Mouse (Mus musculus) liver, embryonic 15.5 days (tissue): ENCODE results near the gene Bbs9. TPM values are rescaled to one million over a fixed set of nuclear protein-coding genes. Genes with fewer than 3 reads are reported as not detected.

Experiments used
- ATAC-seq: fragments of 200-750 bp; cut with Nextera tagmentation; 2 replicates; pipeline ENCODE4 v1.8.0; 2017; ENCODE audit warnings: moderate number of reproducible peaks, mild to moderate bottlenecking, moderate library complexity; ENCODE audit not compliant: insufficient read depth
- H3K27ac ChIP-seq: fragments of 300-500 bp; sonication (generic); replicated peaks from 2 replicates; pipeline ENCODE4 v1.5.1; 2015; ENCODE audit warnings: mild to moderate bottlenecking, inconsistent platforms
- H3K27me3 ChIP-seq: fragments of 300-500 bp; sonication (generic); 2 replicates; pipeline ENCODE4 v1.6.1; 2015; ENCODE audit warnings: mild to moderate bottlenecking, inconsistent platforms
- H3K36me3 ChIP-seq: fragments of 300-500 bp; sonication (generic); replicated peaks from 2 replicates; pipeline ENCODE4 v1.6.1; 2015; ENCODE audit warnings: moderate library complexity, mild to moderate bottlenecking, inconsistent platforms
- H3K4me1 ChIP-seq: fragments of 300-500 bp; sonication (generic); replicated peaks from 2 replicates; pipeline ENCODE4 v1.6.1; 2015; ENCODE audit warnings: inconsistent platforms
- H3K4me2 ChIP-seq: fragments of 300-500 bp; sonication (generic); 2 replicates; pipeline ENCODE4 v1.6.1; 2015; ENCODE audit warnings: moderate library complexity, mild to moderate bottlenecking, inconsistent platforms
- H3K4me3 ChIP-seq: fragments of 300-500 bp; sonication (generic); replicated peaks from 2 replicates; pipeline ENCODE4 v1.5.1; 2015; ENCODE audit warnings: mild to moderate bottlenecking, inconsistent platforms
- H3K9ac ChIP-seq: fragments of 300-500 bp; sonication (generic); 2 replicates; pipeline ENCODE4 v1.6.1; 2015; ENCODE audit warnings: moderate library complexity, mild to moderate bottlenecking, inconsistent platforms
- H3K9me3 ChIP-seq: fragments of 300-500 bp; sonication (generic); replicated peaks from 2 replicates; pipeline ENCODE4 v1.6.1; 2016; ENCODE audit warnings: inconsistent platforms
- WGBS: fragments of 180-500 bp; shearing (Covaris S2); methylation state at CpG from one replicate; pipeline ENCODE4 v1.1.7; 2015; ENCODE audit warnings: mixed read lengths; ENCODE audit not compliant: insufficient replicate concordance; 5-methylcytosine and 5-hydroxymethylcytosine counted together
- polyA plus RNA-seq: library from polyadenylated mRNA; unstranded; fragments of >200 nt; fragmentation: Nextera tagmentation; extraction: Ambion mirVana; gene quantifications from 2 replicates; pipeline ENCODE4 v1.2.1, GENCODE M21; 2015

Bbs9 gene
- polyA plus RNA-seq = 2.3 TPM in 2 replicates

DNA sequence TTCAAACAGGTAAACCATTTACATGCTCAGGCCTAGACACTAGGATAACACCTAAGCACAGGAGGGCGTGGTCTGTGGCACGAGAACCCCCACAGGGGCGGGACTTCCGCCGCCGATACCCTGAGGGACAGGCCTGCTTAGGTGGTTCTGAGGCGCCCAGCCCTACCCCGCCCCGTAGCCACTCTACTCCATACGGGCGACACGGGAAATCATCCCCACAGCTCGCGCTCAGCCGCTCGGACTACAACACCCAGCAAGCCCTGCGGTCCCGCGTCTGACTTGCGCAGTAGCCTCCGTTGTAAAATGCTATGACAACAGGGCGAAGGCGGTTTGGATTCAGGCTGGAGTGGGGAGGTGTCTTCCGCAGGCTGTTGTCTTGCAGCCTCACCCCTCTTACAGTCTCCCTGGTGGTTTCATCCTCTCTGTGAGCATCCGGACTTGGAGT lies at the start of gene Bbs9:
Gene Bbs9 (plus strand): TSS at position 292 of the 445 bp plus-strand sequence.
- ATAC-seq = peak; percentile 100
- WGBS = under 1% methylated on average over 25 of the region's 25 CpGs
- peaks cover 20% of the 10 kb centered on the region for H3K4me1 ChIP-seq
- H3K9me3 ChIP-seq = no peaks in the 10 kb centered on the region
- no peaks in the 10 kb centered on the region for H3K36me3 ChIP-seq
- H3K27me3 ChIP-seq = no peaks in the 10 kb centered on the region
- H3K4me3 ChIP-seq = peak within 1 kb of the TSS; percentile 61
- H3K4me2 ChIP-seq = peak within 1 kb of the TSS; percentile 87
- H3K9ac ChIP-seq = peak within 1 kb of the TSS; percentile 46
- H3K27ac ChIP-seq = peak within 1 kb of the TSS; percentile 63

- Histone ChIP-seq H3K27ac (no peak overlapping the region), H3K4me1 (peaks cover 32% of the 10 kb centered on the region), H3K36me3 (no peaks in the 10 kb centered on the region), H3K27me3 (no peaks in the 10 kb centered on the region), H3K9me3 (no peaks in the 10 kb centered on the region), H3K9ac (no peak overlapping the region), H3K4me3 (no peak overlapping the region), H3K4me2 (no peak overlapping the region; the same call in 1 of the 2 replicates)
- ATAC-seq = 0 out of 2 replicates have a peak, but pooled peaks have one; percentile 37
- WGBS = 28% methylated on average over 2 of the region's 4 CpGs
These were observed 47.4 kb upstream of the Bbs9 start for GRCm38 (mm10) chr9:22428028-22428665.

GRCm38 (mm10) chr9:22428666-22429410 lies 46.7 kb upstream of the Bbs9 start:
- Histone ChIP-seq H3K9me3 (no peaks in the 10 kb centered on the region), H3K4me3 (no peak overlapping the region), H3K27me3 (no peaks in the 10 kb centered on the region), H3K36me3 (no peaks in the 10 kb centered on the region), H3K27ac (no peak overlapping the region), H3K4me1 (peaks cover 32% of the 10 kb centered on the region), H3K4me2 (no peak overlapping the region), H3K9ac (no peak overlapping the region)
- no peak for ATAC-seq
- WGBS = 67% methylated on average over 14 of the region's 14 CpGs

GRCm38 (mm10) chr9:22429533-22430241 lies 45.8 kb upstream of the Bbs9 start:
- no peaks in the 10 kb centered on the region for H3K27me3 ChIP-seq
- H3K4me3 ChIP-seq = no peak overlapping the region
- no peak overlapping the region for H3K27ac ChIP-seq
- no peak overlapping the region for H3K9ac ChIP-seq
- H3K4me1 ChIP-seq = peaks cover 27% of the 10 kb centered on the region
- no peaks in the 10 kb centered on the region for H3K36me3 ChIP-seq
- WGBS = 40% methylated on average over 15 of the region's 15 CpGs
- H3K9me3 ChIP-seq = no peaks in the 10 kb centered on the region
- no peak for ATAC-seq
- H3K4me2 ChIP-seq = peak overlapping the region; percentile 36

DNA sequence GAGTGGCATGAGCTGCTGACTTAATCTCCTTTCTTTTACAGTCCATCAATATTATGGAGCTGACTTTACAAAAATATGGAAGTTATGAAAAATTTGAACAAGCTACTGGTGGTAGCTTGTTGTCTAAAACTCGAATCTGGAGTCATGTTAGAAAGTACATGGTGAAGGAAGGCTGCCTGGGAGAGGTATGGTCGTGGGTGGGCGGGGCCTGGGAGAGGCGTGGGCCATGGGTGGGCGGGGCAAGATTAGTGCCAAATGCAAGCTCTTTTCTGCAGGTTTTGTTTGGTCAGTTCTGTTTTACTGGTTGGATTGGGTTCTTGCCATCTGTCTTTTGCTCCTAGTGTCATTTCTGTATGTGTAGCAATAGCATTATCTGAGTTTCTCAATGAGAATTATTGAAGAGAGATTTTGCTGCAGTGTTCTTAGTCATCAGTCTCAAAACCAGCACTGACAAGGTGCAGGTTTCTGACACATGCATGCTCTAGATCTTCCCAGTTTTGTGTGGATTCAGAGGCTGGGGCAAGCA lies 45.1 kb upstream of the Bbs9 start:
- H3K27ac ChIP-seq = no peak overlapping the region
- 13% methylated on average over 5 of the region's 5 CpGs for WGBS
- H3K9ac ChIP-seq = no peak overlapping the region
- H3K4me3 ChIP-seq = no peak overlapping the region
- ATAC-seq = no peak
- H3K9me3 ChIP-seq = no peaks in the 10 kb centered on the region
- peak overlapping the region; percentile 36 for H3K4me2 ChIP-seq
- no peaks in the 10 kb centered on the region for H3K27me3 ChIP-seq
- no peaks in the 10 kb centered on the region for H3K36me3 ChIP-seq
- H3K4me1 ChIP-seq = peaks cover 24% of the 10 kb centered on the region

DNA sequence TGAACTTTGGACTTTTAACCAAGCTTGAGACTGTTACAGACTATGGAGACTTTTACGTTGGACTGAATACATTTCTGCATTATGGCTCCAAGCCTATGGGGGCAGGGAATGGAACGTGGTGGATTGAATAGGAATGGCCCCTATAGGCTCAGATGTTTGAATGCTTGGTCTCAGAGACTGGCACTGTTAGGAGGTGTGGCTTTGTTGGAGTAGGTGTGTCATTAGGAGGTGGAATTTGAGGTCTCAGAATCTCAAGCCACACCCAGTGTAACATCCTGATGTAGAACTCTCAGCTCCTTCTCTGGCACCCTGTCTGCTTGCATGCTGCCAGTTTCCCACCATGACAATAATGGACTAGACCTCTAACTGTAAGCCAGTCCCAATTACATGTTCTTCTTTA lies 42.3 kb upstream of the Bbs9 start:
- Histone ChIP-seq H3K9ac (no peak overlapping the region), H3K36me3 (no peaks in the 10 kb centered on the region), H3K9me3 (no peaks in the 10 kb centered on the region), H3K4me1 (peaks cover 23% of the 10 kb centered on the region), H3K4me2 (no peak overlapping the region), H3K27me3 (no peaks in the 10 kb centered on the region), H3K27ac (no peak overlapping the region), H3K4me3 (no peak overlapping the region)
- WGBS = 60% methylated on average over 2 of the region's 2 CpGs
- no peak for ATAC-seq

DNA sequence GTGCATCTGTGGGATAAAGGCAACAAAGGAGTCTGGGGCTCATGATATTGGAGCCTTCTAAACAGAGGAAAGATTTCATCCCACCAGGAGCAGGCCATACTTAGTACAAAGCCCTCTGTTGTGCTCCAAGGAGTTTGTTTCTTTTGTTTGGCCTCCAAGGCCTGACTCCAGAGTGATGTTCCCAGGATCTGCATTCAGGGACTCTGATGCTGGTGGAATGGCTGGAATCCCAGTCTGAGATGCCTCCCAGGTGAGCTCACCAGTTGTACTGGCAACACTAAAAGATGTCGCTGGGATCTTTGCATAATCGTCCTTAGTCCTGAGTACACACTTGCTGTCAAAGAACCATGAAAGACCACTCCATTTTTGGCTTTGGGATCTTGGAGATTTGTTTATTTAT lies 41.4 kb upstream of the Bbs9 start:
- 59% methylated on average over 2 of the region's 2 CpGs for WGBS
- H3K4me1 ChIP-seq = peaks cover 14% of the 10 kb centered on the region
- no peak overlapping the region for H3K4me2 ChIP-seq
- no peaks in the 10 kb centered on the region for H3K36me3 ChIP-seq
- H3K27me3 ChIP-seq = no peaks in the 10 kb centered on the region
- no peak for ATAC-seq
- no peak overlapping the region for H3K27ac ChIP-seq
- H3K9me3 ChIP-seq = no peaks in the 10 kb centered on the region
- H3K9ac ChIP-seq = no peak overlapping the region
- H3K4me3 ChIP-seq = no peak overlapping the region

DNA sequence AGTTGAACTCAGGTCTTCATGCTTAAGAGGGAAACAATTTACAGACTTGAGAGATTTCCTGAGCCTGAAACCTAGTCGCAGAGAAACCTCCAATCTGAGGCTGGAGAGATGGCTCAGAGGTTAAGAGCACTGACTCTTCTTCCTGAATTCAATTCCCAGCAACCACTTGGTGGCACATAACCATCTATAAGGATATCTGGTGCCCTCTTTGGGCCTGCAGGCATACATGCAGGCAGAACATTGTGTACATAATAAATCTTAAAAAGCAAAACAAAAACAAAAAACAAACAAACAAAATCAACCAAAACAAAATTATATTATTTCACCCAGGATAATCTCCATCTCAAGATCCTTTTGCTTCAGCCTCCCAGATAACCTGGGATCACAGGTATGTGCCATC lies 36.7 kb upstream of the Bbs9 start:
- 56% methylated on average over 1 of the region's 1 CpGs for WGBS
- no peak overlapping the region for H3K4me2 ChIP-seq

DNA sequence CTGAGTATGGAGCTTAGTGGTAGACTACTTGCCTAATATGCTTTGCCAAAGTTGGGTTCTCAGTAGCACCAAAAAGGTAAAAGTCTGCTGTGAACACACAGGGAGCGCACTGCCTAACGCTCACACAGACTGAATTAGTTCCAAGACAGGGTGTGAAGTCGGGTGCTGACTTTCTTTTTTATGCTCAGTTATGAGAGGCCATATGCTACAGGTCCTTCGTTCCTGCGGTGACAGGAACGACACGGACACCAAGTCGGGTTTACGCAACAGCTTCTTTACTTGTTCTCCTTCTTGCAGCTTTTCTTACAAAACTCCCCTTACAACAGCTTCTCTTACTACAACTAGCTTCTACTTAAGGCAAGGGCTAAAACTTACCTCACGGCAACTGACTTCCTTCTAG lies 32.4 kb upstream of the Bbs9 start:
- Histone ChIP-seq H3K4me1 (peaks cover 9% of the 10 kb centered on the region; the same call in 1 of the 2 replicates), H3K9ac (no peak overlapping the region), H3K27me3 (no peaks in the 10 kb centered on the region), H3K36me3 (peaks cover 15% of the 10 kb centered on the region), H3K9me3 (no peaks in the 10 kb centered on the region), H3K4me2 (no peak overlapping the region), H3K27ac (0 out of 2 replicates have a peak overlapping the region, but pooled peaks have one; percentile 19), H3K4me3 (no peak overlapping the region)
- WGBS = 71% methylated on average over 10 of the region's 10 CpGs
- ATAC-seq = no peak

More for the DNA sequence above, 36.7 kb upstream of the Bbs9 start:
- Histone ChIP-seq H3K36me3 (no peaks in the 10 kb centered on the region), H3K4me3 (no peak overlapping the region), H3K4me1 (no peaks in the 10 kb centered on the region), H3K27ac (no peak overlapping the region), H3K27me3 (no peaks in the 10 kb centered on the region), H3K9me3 (no peaks in the 10 kb centered on the region), H3K9ac (no peak overlapping the region)
- ATAC-seq = no peak

- no peak overlapping the region for H3K4me3 ChIP-seq
- no peaks in the 10 kb centered on the region for H3K27me3 ChIP-seq
- ATAC-seq = no peak
- H3K4me1 ChIP-seq = peaks cover 9% of the 10 kb centered on the region; the same call in 1 of the 2 replicates
- no peak overlapping the region for H3K4me2 ChIP-seq
- H3K36me3 ChIP-seq = peaks cover 35% of the 10 kb centered on the region
- WGBS = 63% methylated on average over 1 of the region's 1 CpGs
- no peak overlapping the region for H3K9ac ChIP-seq
- H3K9me3 ChIP-seq = no peaks in the 10 kb centered on the region
- no peak overlapping the region for H3K27ac ChIP-seq
These were observed 30.4 kb upstream of the Bbs9 start for GRCm38 (mm10) chr9:22445123-22445522.

GRCm38 (mm10) chr9:22447213-22447612 lies 28.3 kb upstream of the Bbs9 start:
- Histone ChIP-seq H3K4me1 (peaks cover 9% of the 10 kb centered on the region; the same call in 1 of the 2 replicates), H3K9me3 (no peaks in the 10 kb centered on the region), H3K27me3 (no peaks in the 10 kb centered on the region), H3K36me3 (peaks cover 55% of the 10 kb centered on the region), H3K4me3 (no peak overlapping the region), H3K27ac (no peak overlapping the region), H3K4me2 (no peak overlapping the region), H3K9ac (no peak overlapping the region)
- 0 out of 2 replicates have a peak, but pooled peaks have one; percentile 30 for ATAC-seq
- 41% methylated on average over 5 of the region's 5 CpGs for WGBS
